Mouse (Mus musculus) telencephalon, adult 2 months (tissue): ENCODE results near the gene Nos1ap.

ENCODE experiments used
- DNase-seq: peaks from one replicate; pipeline ENCODE4 v3.0.0-alpha.2; 2011; ENCODE audit warnings: low read depth, low spot score

The Nos1ap gene

DNA sequence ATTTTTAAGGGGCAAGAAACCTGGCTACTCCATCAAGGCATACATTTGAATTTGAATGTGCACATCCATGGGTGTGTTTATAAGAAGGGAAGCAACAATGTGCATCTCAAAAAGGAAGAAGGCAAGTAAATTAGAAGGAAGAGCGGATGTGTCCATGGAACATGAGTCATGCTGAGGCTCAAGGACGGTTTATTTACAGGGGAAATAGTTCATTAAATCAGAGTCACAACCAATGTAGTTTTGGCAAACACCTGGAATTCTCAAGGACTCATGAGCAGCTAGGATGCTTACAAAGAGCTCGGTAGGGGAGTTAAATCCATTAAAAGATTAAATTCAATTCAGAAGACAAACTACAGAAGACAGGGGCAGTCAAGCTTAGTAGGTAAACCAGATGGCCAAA lies 169.7 kb downstream of the Nos1ap start:
- no peak for DNase-seq

- no peak for DNase-seq
These were observed 171.5 kb downstream of the Nos1ap start for GRCm38 (mm10) chr1:170418131-170418530.

DNA sequence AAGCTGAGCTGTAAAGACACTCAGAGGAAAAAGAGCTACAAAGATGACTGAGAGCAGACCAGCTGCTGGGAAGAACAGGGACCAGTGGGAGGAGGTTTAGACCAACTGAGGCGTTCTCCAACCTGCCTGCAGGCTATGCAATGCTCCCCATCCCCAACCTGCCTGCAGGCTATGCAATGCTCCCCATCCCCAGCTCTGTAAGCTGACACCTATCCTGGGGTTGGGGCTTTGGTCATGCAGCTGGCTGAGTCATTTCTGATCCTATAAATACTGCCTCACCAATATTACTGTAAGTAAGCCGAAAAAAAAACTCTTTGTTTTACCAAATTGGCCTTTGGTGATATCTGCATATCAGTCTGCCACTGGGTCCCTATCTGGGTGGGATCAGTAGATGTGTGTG lies 172.7 kb downstream of the Nos1ap start:
- no peak for DNase-seq

- no peak for DNase-seq
These were observed 173.5 kb downstream of the Nos1ap start for GRCm38 (mm10) chr1:170416206-170416605.

- DNase-seq, result no peak
These were observed 174.3 kb downstream of the Nos1ap start for GRCm38 (mm10) chr1:170415395-170415794.

DNA sequence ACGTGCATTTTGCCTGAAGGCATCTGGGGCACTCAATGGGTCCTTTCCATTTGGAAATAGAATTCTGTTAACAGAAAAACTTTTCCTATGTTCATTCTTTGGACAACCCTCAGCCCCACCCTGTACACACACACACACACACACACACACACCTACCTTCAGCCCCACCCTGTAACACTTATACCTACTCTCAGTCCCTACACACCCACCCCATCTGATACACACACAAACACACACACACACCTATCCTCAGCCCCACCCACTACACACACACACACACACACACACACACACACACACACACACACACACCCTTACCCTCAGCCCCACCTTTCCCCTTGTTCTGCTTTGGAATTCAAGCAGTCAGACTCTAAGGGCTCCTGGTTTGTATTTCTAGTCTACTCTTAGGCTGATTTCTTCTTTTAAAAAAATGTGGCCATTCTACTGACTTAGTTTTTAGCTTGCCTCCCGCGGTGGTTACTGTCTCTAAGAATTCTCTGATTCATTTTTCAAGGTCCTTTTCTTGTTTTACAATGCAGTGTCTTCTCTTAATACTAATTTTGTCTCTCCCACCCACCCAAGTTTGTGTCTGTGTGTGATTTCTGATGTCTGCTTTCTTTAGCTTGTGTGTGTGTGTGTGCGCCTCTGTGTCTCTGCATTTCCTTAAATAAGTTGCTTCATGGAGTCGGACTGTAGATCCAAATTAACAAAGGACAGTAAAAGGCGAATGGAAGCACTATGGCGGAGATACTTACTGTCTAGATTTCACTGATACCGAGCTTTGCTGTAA lies 179.1 kb downstream of the Nos1ap start:
- DNase-seq, result peak; percentile 54

DNA sequence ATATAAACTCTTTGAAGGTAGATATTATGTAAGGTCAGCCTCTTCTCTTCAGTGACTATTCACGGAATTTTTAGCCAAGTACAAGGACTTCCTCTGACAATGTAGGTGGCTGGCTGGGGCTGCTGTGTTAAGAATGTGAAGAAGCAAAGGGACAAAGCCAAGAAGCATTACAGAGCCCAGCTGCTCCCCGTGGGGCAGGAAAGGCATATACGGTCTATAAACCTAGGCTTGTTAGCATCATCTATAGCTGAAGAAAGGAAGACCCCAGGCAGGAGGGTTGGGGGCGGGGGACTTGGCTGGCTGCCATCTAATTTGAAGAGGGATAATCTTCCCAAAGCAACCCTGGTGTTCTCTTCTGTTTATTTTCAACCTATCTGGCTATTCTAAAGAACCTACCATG lies 180.6 kb downstream of the Nos1ap start:
- peak; percentile 80 for DNase-seq

GRCm38 (mm10) chr1:170406921-170407320 lies 182.7 kb downstream of the Nos1ap start:
- DNase-seq, result no peak

GRCm38 (mm10) chr1:170405152-170405551 lies 184.5 kb downstream of the Nos1ap start:
- no peak for DNase-seq

GRCm38 (mm10) chr1:170402682-170403081 lies 187.0 kb downstream of the Nos1ap start:
- peak; percentile 67 for DNase-seq

- no peak for DNase-seq
These were observed 190.8 kb downstream of the Nos1ap start for GRCm38 (mm10) chr1:170398866-170399265.

- no peak for DNase-seq
These were observed 194.6 kb downstream of the Nos1ap start for GRCm38 (mm10) chr1:170395101-170395500.

GRCm38 (mm10) chr1:170394641-170395040 lies 195.0 kb downstream of the Nos1ap start:
- DNase-seq, result no peak

- no peak for DNase-seq
These were observed 196.6 kb downstream of the Nos1ap start for GRCm38 (mm10) chr1:170392771-170393728.

DNA sequence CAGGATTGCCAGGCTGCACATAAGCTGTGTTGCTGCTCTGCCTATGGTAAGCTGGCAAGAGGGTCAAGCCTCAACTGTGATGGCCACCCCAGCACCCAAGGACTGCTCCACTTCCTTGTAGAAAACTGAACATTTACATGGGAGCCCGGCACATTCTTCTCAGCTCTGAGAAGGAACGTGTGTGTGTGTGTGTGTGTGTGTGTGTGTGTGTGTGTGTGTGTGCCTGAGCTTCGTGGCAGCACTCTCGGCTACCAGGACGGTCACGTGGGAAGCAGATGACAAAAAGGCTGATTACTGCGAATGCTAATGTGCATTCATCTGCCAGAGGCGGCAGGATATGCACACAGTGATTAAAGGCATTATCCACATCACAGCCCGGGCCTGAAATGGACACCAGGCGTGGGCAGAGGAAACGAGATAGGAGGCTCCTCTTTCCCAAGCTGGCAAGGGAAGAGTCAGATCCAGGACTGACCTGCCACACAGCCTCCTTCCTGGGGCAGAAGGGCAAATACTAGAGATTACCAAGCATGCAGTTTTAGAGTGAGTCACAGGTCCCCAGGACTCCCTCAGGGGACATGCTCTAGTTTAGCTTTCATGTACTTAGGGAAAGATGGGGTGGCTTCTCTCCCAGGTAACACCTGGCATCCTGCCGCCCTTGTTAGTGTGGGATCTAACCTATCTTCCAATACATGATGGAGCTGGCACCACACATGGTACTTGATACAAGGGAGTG lies 202.3 kb downstream of the Nos1ap start:
- DNase-seq, result no peak

DNA sequence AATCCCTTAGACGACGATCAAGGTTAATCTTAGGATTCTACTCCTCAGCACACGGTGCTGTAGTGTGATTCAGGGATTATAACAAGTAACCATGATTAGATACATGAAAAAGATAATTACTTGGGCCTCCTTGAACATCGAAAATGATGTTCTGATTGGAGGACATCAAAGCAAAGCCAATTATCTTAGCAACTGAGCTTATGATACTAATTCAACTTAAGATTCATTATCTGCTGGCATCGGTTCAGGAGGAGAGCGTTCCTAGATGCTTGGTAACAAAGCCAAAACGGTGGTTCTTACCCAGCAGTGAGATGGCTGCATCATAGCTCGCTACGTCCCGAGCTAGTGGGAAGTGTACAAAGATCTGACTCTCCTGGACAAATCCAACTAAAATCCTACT lies 204.2 kb downstream of the Nos1ap start:
- no peak for DNase-seq

- no peak for DNase-seq
These were observed 206.1 kb downstream of the Nos1ap start for GRCm38 (mm10) chr1:170383530-170383929.

GRCm38 (mm10) chr1:170381457-170381856 lies 208.2 kb downstream of the Nos1ap start:
- DNase-seq, result no peak

DNA sequence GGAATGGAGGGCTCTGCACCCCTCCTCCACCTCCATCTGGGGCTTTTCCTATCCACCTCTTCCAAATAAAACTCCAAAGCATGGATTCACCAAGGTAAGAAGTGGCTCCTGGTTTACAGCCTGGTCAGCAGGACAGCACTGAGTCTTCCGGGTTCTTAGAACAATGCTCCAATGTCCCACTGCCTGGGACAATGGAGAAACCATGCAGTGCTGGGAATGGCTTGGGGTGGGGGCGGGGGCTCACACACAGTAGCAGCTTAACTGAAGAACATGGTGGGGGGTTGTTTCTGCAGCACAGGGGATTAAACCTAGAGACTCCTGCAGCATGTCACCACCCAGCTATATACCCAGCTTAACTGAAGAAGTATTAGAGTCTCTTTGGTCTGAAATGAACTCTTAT lies 209.2 kb downstream of the Nos1ap start:
- DNase-seq, result no peak

GRCm38 (mm10) chr1:170375721-170376120 lies 213.9 kb downstream of the Nos1ap start:
- DNase-seq, result no peak

GRCm38 (mm10) chr1:170373750-170374149 lies 215.9 kb downstream of the Nos1ap start:
- DNase-seq, result no peak
